Mouse (Mus musculus) G1E (cell line): ENCODE data around the gene Ccdc60.

Source experiments
- CTCF ChIP-seq: IDR thresholded peaks from 2 replicates; pipeline ENCODE4 v1.5.1; 2012; ENCODE audit warnings: low read depth, low read length, inconsistent platforms, mixed read lengths
- GATA1 ChIP-seq: IDR thresholded peaks from 2 replicates; pipeline ENCODE4 v1.6.1; 2012; ENCODE audit warnings: borderline replicate concordance, low read length, inconsistent platforms, mixed read lengths
- GATA2 ChIP-seq: IDR thresholded peaks from 2 replicates; pipeline ENCODE4 v1.6.1; 2012; ENCODE audit warnings: low read depth, low read length, inconsistent platforms, borderline replicate concordance
- POLR2AphosphoS5 ChIP-seq: IDR thresholded peaks from 2 replicates; pipeline ENCODE4 v1.6.1; 2012; ENCODE audit warnings: low read depth, low read length, inconsistent platforms; ENCODE audit not compliant: insufficient replicate concordance

- TF ChIP-seq CTCF (no peak), GATA2 (no peak), POLR2AphosphoS5 (no peak), GATA1 (no peak)
Observed at GRCm38 (mm10) chr5:116309383-116309801, 20.6 kb upstream of the Ccdc60 start.
